Mouse (Mus musculus) cortical plate, adult 2 months (tissue): ENCODE results near the gene Ccm2.

Source experiments
- CTCF ChIP-seq: fragments of 200-500 bp; IDR thresholded peaks from 2 replicates; pipeline ENCODE4 v1.5.1; 2011; ENCODE audit warnings: mild to moderate bottlenecking, control low read depth, low read length; ENCODE audit not compliant: insufficient read depth; ENCODE audit errors: extremely low read depth
- POLR2A ChIP-seq: fragments of 200-500 bp; IDR thresholded peaks from 2 replicates; pipeline ENCODE4 v1.6.1; 2011; ENCODE audit warnings: mild to moderate bottlenecking, low read length, control low read depth; ENCODE audit not compliant: insufficient read depth; ENCODE audit errors: extremely low read depth

DNA sequence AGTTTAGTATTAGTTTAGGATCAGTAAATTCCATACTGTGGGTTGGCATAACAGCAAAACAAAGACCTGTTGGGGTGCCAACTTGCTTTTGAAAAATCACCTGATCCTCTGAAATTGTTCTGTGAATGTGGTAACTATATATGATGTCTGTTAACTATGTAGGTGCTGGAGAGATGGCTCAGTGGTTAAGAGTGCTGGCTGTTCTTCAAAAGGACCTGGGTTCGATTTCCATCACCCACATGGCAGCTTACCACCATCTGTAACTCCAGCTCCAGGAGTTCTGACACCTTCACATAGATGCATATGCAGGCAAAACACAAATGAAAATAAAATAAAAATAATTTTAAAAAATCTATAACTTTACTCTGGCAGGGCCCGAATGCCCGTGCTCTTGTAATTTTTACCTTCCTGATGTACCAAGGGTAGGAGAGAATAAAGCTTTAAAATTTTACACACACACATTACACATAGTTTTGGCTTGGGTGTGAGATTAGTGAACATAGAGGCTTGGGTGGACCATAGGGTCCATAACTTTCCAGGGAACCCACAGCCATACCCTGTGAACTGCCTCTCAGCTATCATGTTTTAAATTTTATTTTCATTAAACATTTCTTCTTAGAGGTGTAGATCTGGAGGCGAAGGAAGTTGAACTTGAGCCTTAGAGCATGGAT lies 1.4 kb upstream of the Ccm2 start:
- no peak for TF ChIP-seq POLR2A
- TF ChIP-seq CTCF: no peak
